Mouse (Mus musculus) lung, adult 18-20 months (tissue): ENCODE measurements around the gene Adcyap1r1.

Experiments
- DNase-seq, 2 experiments: peaks; one replicate each; pipeline ENCODE4 v3.0.0; 2022; ENCODE audit warnings: mixed read lengths in 2 of 2

Adcyap1r1 gene

GRCm38 (mm10) chr6:55502309-55502708 is 50.5 kb downstream of the Adcyap1r1 start:
- no peak for DNase-seq

GRCm38 (mm10) chr6:55504797-55505488 is 53.2 kb downstream of the Adcyap1r1 start:
- DNase-seq: peak in 1 of 2 experiments; percentile 41

GRCm38 (mm10) chr6:55506519-55506918 is 54.7 kb downstream of the Adcyap1r1 start:
- no peak for DNase-seq

GRCm38 (mm10) chr6:55509130-55509870 is 57.5 kb downstream of the Adcyap1r1 start:
- no peak for DNase-seq

- DNase-seq: peak; percentile 58 to 66
Measured at GRCm38 (mm10) chr6:55511212-55512065, 59.7 kb downstream of the Adcyap1r1 start.

- DNase-seq: no peak
Measured at GRCm38 (mm10) chr6:55512066-55512703, 60.4 kb downstream of the Adcyap1r1 start.

- no peak for DNase-seq
Measured at GRCm38 (mm10) chr6:55513477-55513876, 61.7 kb downstream of the Adcyap1r1 start.

GRCm38 (mm10) chr6:55519605-55520201 is 67.9 kb downstream of the Adcyap1r1 start:
- peak; percentile 61 to 64 for DNase-seq

- peak; percentile 18 to 24 for DNase-seq
Measured at GRCm38 (mm10) chr6:55520237-55521095, 68.7 kb downstream of the Adcyap1r1 start.

- no peak for DNase-seq
Measured at GRCm38 (mm10) chr6:55536469-55536868, 84.7 kb downstream of the Adcyap1r1 start.

GRCm38 (mm10) chr6:55539196-55539595 is 87.4 kb downstream of the Adcyap1r1 start:
- DNase-seq: no peak

- no peak for DNase-seq
Measured at GRCm38 (mm10) chr6:55542359-55542758, 90.6 kb downstream of the Adcyap1r1 start.

GRCm38 (mm10) chr6:55543345-55543744 is 91.6 kb downstream of the Adcyap1r1 start:
- no peak for DNase-seq

- no peak for DNase-seq
Measured at GRCm38 (mm10) chr6:55549211-55549610, 97.4 kb downstream of the Adcyap1r1 start.

GRCm38 (mm10) chr6:55550926-55551325 is 99.1 kb downstream of the Adcyap1r1 start:
- DNase-seq: peak in 1 of 2 experiments; percentile 4
